Mouse (Mus musculus) adrenal gland, postnatal 10 days (tissue): Measurements from ENCODE around the gene Hba-a2. TPM values are rescaled to one million over a fixed set of nuclear protein-coding genes. Genes with fewer than 3 reads are reported as not detected.
A peak's percentile ranks its signal among the peaks of the same experiment; 100 is the strongest.
"Not testable (repeated sequence)": the region's sequence is repeated elsewhere in the genome, so short reads cannot be mapped to it uniquely, and the experiment has no call there.

Source experiments
- DNase-seq: peaks from one replicate; pipeline ENCODE4 v3.0.0; 2021; ENCODE audit warnings: mixed read lengths
- total RNA-seq, 2 experiments: library from RNA; stranded (reverse); gene quantifications; 2 replicates each; pipeline ENCODE4 v1.2.3; 2021

The Hba-a2 gene
- total RNA-seq, 2 experiments from 2014 or later: 3,094 to 3,969 TPM

DNA sequence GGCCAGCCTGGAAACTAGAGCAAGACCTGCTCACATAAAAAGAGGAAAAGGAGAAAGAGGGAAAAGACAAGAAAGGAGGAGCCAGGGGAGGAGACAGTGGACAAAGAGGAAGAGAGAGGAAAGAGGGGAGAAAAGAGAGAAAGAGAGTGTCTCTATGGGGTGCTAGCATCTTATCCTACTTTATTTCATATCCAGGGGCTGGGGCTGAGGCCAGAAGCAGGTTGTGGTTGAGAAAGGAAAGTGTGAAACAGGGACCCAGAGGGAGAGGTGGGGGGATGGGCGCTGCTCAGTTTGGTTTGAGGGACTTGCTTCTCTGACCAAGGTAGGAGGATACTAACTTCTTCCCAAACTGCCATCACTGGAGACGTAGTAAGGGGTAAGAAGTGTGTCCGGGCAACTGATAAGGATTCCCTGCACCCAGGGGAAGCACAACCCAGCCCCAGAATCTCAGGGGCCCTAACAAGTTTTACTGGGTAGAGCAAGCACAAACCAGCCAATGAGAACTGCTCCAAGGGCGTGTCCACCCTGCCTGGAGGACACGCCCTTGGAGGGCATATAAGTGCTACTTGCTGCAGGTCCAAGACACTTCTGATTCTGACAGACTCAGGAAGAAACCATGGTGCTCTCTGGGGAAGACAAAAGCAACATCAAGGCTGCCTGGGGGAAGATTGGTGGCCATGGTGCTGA is 13.1 kb upstream of the Hba-a2 start, which contains the start of gene Hba-a1:
Gene Hba-a1 (plus strand): TSS at position 421 of the 687 bp plus-strand sequence.
- not testable (repeated sequence) for DNase-seq

GRCm38 (mm10) chr11:32284582-32284981 is 11.7 kb upstream of the Hba-a2 start:
- not testable (repeated sequence) for DNase-seq

- no peak for DNase-seq
Observed at GRCm38 (mm10) chr11:32285031-32285775, 11.1 kb upstream of the Hba-a2 start.

GRCm38 (mm10) chr11:32285887-32286286 is 10.4 kb upstream of the Hba-a2 start:
- DNase-seq: not testable (repeated sequence)

- DNase-seq: peak; percentile 86
Observed at GRCm38 (mm10) chr11:32286695-32287492, 9.4 kb upstream of the Hba-a2 start, which contains the start of gene Hbq1b. TSS of gene Hbq1b (plus strand) at chr11:32286965.

GRCm38 (mm10) chr11:32287493-32287825 is 8.8 kb upstream of the Hba-a2 start:
- no peak for DNase-seq

DNA sequence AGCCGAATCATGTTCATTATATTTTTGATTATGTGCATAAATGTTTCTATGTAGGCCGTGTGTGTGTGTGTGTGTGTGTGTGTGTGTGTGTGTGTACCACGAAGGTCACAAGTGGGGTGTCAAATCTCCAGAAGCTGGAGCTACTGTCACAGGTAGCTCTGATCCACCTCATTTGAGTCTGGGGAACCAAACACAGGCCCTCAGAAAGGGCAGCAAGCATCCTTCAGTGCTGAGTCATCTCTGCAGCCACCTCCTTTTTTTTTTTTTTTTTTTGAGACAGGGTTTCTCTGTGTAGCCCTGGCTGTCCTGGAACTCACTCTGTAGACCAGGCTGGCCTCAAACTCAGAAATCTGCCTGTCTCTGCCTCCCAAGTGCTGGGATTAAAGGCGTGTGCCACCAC is 3.5 kb upstream of the Hba-a2 start:
- not testable (repeated sequence) for DNase-seq

DNA sequence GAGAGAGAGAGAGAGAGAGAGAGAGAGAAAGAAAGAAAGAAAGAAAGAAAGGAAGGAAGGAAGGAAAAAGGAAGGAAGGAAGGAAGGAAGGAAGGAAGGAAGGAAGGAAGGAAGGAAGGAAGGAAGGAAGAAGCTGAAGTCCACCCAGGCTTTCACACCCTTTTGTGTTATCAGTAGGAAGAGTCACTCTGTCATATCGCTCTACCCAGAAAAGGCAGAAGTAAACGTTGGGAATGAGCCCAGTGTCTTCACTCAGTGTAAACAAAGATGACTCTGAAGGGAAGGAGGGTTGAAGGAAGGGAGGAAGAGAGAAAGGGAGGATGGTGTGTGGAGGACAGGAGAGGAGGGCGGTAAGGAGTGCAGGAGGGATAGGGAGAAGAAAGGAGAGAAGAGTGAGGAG is 2.8 kb upstream of the Hba-a2 start:
- not testable (repeated sequence) for DNase-seq

DNA sequence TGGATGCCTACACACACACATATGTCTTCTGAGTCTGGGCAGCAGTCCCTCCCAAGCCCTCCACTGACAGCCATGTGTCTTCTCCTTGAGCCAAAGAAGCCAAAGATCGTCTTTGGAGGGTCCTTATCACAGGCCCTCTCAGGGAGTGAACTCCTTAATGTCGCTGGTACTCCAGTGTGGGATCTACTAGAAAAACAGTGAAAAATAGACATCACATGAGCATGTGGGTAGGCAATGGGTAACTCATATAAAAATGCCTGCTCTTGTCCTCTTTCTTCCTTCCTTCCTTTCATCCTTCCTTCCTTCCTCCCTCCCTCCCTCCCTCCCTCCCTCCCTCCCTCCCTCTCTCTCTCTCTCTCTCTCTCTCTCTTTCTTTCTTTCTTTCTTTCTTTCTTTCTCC is 1.1 kb downstream of the Hba-a2 start:
- DNase-seq: not testable (repeated sequence)

DNA sequence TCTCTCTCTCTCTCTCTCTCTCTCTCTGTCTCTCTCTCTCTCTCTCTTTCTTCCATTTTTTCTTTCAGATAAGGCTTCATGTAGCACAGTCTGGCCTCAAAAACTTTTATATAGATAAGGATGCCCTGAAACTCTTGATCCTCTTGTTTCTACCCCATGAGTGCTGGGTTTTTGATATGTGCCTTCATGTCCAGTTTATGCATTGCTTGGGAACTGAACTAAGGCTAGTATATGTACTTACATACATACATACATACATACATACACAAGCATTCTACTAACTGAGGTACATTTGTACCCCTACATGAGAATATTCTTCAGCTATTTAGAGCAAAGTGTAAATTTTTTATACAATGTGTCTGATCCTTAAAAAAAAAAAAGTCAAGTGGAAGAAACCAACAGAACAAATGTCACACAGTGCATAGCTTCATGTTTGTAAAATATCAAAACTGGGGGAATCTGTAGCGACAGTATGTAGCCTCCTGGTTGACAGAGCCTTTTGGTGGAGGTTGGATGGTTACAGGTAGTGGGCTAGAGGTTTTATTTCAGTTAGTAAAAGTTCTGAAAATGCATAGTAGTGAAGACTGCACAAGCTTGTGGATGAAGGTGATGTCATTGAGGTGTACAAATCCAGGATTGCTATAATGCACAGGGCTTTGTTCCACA is 1.7 kb downstream of the Hba-a2 start:
- no peak for DNase-seq

DNA sequence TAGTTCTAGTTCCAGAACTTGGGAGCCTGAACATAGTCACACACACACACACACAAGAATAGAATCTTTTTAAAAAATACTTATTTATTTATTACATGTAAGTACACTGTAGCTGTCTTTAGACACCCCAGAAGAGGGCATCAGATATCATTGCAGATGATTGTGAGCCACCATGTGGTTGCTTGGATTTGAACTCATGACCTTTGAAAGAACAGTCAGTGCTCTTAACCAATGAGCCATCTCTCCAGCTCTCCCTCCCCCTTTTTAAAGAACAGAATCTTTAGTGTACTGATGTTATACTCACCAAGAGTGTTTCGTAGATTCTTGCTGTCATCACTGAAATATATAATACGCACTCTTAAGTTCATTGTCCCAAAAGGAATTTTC is 2.2 kb downstream of the Hba-a2 start:
- no peak for DNase-seq

DNA sequence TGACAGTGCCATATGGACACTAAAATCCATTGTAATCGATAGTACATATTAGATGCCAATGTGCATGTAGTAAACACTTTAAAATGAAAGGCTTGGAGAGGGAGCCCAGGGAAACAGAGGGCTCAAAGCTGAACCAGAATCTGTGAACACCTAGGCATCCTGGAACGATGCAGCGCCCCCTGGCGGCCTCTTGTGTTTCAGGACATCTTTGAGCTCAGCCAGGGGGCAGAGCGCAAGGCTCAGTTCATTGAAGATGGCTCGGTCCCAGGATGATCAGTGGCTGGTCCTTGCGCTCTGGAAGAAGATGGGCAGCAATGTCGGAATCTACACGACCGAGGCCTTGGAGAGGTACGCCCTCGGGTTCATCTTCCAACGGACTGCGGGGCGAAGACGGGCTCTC is 3.6 kb downstream of the Hba-a2 start, which contains the start of gene Hbq1a:
Gene Hbq1a (plus strand): TSS at position 205 of the 400 bp plus-strand sequence.
- DNase-seq: peak; percentile 74

- DNase-seq: no peak
Observed at GRCm38 (mm10) chr11:32300279-32301267, 4.3 kb downstream of the Hba-a2 start.

- DNase-seq: no peak
Observed at GRCm38 (mm10) chr11:32301506-32301905, 5.2 kb downstream of the Hba-a2 start.

GRCm38 (mm10) chr11:32302824-32303419 is 6.6 kb downstream of the Hba-a2 start:
- no peak for DNase-seq

DNA sequence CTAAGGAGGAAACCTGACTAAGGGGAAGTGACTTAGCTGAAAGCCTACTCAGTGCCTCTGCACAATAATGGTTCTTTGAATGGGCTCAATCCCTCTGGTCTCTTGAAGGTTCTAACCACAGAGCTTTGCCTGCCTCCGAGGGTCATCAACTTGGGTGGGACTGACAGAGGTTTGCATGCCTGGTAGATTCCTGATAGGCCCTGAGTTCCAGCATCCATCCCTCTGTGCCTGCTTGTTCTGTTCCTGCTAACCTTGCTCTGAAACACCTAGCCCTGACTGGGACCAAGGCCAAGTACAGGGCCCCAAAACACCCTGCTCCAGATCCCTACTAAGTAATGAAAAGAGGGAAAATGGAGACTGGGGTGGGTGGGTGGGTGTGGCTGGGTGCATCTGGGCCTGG is 7.2 kb downstream of the Hba-a2 start:
- DNase-seq: no peak

- no peak for DNase-seq
Observed at GRCm38 (mm10) chr11:32307006-32307405, 10.7 kb downstream of the Hba-a2 start.

DNA sequence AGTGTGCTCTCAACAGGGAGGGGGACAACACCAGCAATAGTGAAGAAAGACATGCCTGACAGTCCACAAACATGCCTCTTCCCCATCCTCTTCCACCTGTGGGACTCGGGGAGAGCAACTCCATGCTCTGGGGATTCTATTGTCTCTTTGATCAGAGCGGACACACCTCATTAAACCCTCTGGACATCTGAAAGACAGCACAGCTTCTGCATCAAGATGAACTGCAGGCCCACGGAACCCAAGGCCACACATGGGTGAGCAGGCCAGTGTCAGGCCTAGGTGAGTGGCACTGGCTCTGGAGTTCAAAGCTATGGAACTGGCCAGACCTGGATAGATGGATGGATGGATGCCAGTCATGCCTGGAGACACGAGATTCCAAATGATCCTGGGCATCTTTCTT is 13.2 kb downstream of the Hba-a2 start:
- DNase-seq: no peak

DNA sequence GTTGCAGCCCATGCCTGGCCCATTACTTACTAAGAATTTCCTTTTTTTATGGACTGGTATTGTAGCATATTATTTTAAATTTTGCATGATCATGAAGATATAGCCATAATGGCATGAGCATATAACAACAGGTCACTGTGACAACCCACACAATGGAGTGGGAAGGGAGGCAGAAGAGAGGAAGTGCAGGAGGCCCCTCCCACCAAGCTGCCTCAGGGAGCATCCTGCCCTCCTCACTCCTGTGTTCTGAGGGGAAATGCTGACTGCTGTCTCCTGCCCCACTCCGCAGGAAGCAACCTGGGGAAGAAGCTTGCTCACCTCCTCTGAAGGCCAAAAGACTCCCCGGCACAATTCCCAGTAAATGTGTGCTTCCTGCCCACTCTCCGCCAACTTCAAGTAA is 13.6 kb downstream of the Hba-a2 start:
- no peak for DNase-seq

GRCm38 (mm10) chr11:32316009-32316408 is 19.7 kb downstream of the Hba-a2 start:
- no peak for DNase-seq
